Mouse (Mus musculus) frontal cortex, postnatal 14 days (tissue): ENCODE results near the gene Dgkq.
"Not testable (repeated sequence)": the region's sequence is repeated elsewhere in the genome, so short reads cannot be mapped to it uniquely, and the experiment has no call there.

ENCODE experiments used
- DNase-seq, 2 experiments: peaks; one replicate each; pipeline ENCODE4 v3.0.0; 2022; ENCODE audit warnings: low spot score in 2 of 2

Gene Dgkq

DNA sequence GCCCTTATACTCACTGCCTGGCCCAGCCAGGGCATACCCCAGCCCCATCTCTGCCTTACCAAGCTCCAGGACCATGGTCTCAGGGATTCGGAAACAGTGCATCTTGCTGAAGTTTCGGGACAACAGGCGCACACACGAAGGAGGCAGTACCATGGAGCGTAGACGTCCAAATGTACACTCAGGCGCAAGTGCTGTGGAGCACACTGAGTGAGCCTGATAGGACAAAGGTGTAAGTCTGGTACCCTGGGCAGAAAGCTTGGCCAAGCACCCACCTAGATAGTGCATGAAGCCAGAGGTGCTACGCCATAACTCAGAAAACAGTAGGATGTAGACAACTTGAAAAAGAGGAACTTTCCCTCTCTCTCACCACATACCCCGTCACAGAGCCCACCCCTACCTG, 14.1 kb downstream of the Dgkq start:
- no peak for DNase-seq

DNA sequence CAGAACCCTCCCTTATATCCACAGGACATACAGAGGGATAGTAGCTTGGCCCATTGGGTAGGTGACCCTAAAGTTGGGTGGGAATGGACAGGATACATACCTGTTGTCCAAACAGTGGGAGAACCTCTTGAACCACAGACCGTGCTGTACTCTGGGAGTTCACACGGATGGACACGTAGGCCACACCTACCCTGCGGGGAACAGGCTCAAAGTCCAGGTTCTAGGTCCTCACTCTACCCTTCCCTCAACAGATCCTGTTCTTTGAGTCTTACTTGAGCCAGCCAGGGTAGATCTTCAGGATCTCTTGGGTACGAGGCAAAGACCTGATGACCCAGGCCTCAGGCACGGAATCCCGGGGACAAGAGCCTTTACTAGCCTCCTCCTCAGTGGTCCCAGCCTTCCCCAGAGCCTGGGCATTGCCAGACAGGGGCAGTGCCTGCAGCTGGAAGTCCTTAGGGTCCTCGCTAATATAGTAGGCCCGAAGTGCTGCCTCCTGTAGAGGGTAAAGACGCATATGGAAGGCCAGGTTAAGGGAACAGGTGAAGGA, 15.0 kb downstream of the Dgkq start:
- DNase-seq = peak in 1 of 2 experiments; percentile 1

DNA sequence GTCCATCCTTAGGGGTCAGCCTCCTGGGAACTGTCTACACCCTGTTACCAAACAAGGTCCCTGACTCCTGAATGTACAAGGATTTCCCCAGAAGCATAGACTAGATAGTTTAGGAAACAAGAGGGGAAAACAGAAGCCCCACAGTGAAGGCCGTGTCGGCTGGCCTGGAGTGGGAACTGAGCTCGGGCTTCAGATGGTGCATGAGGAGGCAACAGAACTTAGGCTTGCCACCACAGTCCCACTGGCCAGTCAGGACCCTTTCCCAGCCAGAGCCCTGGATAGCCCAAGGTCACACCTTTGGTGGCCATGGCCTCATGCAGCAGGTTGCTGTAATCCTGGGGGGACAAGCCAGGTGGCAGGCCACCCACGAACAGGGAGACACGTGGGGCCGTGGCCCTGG, 16.1 kb downstream of the Dgkq start:
- DNase-seq = peak in 1 of 2 experiments; percentile 3

DNA sequence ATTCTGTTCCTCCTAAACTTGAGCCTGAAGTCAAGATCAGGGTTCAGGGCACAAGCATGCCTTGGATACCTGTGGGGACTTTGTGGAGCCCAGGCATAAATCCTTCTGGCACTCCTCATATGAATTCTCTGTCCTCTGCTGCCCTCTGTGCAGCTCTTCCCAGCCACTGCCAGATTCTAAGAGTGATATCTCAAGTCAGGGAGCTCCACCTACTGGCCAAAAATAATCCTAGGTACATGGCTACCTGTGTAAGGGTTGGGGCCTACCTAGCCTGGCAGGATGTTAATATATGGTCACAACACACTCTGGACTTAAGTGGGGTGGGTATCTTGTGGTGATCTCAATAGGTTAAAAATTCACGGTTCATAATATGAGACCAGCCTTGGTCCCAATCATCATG, 17.6 kb downstream of the Dgkq start:
- peak in 1 of 2 experiments; percentile 11 for DNase-seq

DNA sequence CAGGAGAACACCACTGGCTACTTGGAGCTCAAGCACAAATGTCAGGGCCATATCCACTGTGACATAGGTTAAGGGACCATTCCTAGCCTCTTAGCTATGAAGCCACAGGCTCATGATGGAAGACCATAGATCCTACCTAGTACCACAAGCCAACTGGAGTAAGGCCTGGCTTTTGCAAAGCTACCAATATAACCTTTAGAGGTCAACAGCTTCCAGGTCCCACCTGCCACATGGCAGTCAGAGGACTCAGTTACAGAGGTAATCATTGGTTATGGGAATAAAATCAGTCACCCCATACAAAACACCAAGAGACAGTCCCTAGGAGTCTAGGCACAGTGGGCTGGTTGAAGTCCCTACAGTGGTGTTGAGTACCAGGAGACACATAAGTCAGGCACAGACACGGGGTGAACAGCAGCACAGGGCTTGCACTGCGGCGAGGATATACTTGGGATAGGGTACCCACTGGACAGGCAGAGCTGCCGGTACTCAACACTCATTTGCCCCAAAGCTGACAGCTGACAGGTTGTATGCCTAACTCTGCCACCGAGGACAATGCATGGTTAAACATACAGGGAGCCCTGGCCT, 18.2 kb downstream of the Dgkq start:
- DNase-seq = no peak

GRCm38 (mm10) chr5:108650341-108650740, 19.1 kb downstream of the Dgkq start:
- no peak for DNase-seq

DNA sequence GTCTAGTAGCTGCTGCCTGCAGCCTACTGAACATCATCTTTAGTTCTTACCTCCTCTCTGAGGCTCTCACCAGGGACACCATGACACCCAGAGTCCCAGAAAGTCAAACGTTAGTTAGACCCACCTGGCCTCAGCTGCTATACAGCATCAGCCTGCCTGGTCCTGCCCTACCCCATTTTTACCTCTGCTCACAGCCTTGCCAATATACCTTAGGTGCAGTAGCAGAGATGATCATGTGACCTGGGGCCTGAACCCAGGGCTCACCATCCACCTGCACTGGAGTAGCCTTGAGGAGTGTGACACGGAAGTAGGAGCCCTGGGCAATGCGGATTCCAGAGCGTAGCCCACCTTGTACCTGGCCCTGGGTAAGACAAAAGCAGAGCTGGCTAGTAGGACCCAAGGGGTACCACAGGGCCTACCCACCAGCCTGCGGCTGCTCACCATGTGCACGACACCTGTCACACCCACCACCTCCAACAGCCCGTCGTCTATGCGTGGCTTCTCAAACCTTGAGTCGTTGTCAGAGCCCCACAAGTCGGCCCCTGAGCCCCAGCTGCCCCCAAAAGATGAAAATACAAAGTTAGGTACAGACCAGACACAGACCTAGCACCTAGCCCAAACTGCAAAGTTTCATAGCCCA, 20.4 kb downstream of the Dgkq start:
- no peak for DNase-seq

DNA sequence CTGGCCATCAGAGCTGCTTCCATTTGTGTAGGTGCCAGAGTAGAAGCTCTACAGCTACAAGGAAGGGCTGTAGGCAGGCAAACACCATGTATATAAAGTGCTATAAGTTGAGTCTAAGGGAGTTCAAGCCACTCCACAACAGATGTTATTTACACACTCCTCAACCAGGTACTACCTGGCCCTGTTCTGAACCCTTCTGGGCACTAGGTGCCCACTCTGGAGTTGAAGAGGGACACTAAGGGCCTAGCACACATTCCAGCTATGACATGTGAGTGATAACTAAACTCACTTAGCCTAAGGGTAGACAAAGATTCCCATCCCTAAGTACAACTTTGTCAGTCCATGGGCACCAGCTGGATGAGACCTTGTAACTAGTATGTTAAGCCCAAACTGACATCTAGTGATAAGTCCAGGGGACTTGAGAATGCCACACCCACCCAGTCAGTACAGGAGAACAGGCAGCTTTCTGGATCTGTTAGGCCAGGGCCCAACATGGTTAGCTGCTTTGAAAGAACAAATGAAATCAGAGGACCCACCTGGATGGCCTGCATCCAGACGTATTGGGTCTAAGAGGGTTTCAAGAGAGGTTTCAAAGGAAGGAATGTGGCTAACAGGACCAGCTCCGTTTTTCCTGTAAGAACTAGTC, 21.5 kb downstream of the Dgkq start:
- DNase-seq = no peak

- DNase-seq = no peak
Observed at GRCm38 (mm10) chr5:108647311-108647710, 22.2 kb downstream of the Dgkq start.

GRCm38 (mm10) chr5:108646343-108646660, 23.2 kb downstream of the Dgkq start:
- no peak for DNase-seq

GRCm38 (mm10) chr5:108645651-108646342, 23.7 kb downstream of the Dgkq start:
- DNase-seq = no peak

GRCm38 (mm10) chr5:108643674-108644073, 25.8 kb downstream of the Dgkq start:
- DNase-seq = no peak

DNA sequence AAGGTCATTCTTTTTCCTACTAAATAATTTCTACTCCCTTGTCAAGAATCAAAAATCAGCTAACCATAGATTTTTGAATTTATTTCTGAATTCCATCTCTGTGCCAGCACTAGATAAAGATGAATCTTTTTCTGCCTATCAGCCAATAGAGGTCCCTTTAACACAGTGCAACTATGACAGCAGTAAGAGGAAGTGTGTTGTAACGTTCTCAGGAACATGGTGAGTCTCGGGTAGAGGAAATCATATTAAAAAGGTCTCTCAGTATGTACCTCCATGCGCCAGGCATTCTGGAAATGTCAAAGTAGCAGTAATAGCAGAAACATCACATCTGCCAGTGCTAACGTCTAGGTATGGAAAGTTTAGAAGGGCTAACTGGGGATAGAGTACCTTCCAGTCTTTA, 33.3 kb downstream of the Dgkq start:
- DNase-seq = no peak

- not testable (repeated sequence) for DNase-seq
Observed at GRCm38 (mm10) chr5:108634088-108634487, 35.4 kb downstream of the Dgkq start.

DNA sequence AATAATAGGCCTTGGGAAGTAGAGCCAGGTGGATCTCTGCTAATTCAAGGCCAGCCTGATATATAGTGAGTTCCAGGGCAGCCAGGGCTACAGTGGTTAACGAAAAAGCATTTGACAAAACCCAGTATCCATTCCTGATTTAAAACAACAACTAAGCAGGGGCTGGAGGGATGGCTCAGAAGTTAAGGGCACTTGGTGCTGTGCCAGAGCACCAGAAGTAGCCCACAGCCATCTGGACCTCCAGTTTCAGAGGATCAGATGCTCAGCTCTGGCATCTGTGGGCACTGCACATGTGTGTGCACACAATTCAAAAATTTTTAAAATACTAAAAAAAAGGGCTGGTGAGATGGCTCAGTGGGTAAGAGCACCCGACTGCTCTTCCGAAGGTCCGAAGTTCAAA, 35.8 kb downstream of the Dgkq start:
- DNase-seq = no peak

DNA sequence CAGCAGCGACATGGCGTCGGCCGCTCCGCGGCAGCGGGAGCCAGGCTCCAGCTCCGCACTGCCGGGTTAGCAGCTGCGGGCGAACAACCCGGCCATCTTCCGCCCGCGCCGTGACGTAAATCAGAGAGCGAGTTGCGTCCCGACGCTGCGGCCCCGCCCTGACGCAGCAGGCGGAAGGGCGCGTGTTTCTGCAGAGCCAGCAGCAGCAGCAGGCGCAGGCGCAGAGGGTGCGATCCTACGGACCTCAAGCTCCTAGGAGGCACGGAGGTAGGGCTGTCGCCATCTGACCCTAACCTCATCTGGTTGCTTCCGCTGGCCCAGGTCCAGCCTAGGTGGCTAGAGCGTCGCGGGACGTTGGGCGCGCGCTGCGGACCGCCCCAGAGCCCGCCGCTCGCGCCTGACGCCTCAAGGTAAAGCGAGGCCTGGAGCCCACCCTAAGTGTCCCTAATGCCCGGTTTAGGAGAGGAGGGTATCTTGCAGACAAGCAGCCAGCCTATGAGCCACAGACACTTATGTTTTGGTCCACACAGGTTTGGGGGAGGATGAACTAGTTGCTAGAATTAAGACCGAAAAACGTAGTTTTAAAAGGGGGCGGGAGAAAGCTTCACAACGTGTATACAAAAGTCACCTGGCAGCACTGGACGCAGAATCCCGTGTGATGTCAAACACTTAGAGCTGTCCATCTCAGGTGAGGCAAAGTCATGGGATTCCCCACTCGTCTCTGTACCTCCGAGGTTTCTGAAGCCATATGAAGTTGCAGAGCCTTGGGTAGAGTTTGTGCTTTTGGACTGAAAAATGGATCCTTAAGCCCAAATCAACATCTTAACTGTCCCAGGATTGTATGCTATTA, 39.6 kb downstream of the Dgkq start, which contains the start of the genes Gak and Tmem175:
Gak (minus strand) TSS at position 122 of the 850 bp plus-strand sequence.
Tmem175 (plus strand) TSS at position 137 of the 850 bp plus-strand sequence.
- peak; percentile 82 to 91 for DNase-seq

- no peak for DNase-seq
Observed at GRCm38 (mm10) chr5:108628891-108629633, 40.4 kb downstream of the Dgkq start.

DNA sequence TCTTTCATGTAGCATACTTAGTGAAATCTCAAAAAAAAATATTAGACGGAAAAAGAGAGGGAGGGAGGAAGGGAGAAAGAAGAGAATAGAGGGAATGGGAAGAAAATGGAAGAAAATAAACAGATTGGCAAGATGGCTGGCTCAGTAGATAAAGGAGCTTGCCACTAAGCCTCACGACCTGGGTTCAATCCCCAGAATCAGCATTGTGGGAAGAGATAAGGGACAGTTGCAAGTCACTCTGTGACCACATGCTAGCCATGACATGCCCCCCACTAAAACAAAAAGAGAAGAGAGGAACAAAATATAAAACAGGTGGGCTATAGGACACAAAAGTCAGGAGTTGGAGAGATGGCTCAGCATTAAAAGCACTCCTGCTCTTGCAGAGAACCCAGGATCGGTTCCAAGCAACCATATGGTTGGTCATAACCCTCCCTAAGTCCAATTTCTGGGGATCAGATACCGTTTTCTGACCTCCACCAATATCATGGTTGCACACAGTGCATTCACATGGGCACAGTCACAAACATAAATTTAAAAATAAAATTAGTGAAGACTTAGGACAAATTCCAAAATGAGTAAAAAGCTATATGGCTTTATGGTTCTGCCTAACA, 43.3 kb downstream of the Dgkq start:
- DNase-seq = no peak

DNA sequence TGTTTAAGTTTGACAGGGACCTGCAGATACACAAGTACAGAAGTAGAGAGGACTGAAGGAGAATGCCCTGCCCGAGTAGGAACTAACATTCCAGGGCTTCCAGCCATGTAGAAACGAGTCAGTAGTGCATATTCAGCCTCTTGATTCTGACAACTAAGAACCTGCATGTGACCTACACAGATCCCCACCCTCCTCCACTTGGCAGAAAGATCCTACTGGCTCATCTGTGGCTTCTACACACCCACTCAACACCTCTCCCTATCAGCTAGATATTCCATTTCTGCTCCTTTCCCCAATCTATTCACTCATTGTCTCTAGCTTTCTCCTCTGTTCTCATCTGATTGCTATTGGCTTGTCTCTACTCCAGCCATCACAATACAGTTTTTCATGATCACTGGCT, 47.6 kb downstream of the Dgkq start:
- no peak for DNase-seq

- DNase-seq = no peak
Observed at GRCm38 (mm10) chr5:108610426-108610825, 59.0 kb downstream of the Dgkq start.
